Mouse (Mus musculus) left cerebral cortex, postnatal 4 days (tissue): ENCODE data around the gene Rpl7a. TPM values are rescaled to one million over a fixed set of nuclear protein-coding genes. Genes with fewer than 3 reads are reported as not detected.

Experiments
- DNase-seq: peaks from one replicate; pipeline ENCODE4 v3.0.0-alpha.2; 2022
- intact Hi-C: fragments of 180-260 bp; cut with DNase I; formaldehyde crosslinking; loops from one replicate; pipeline ENCODE4 v1.15.1; 2025
- total RNA-seq, 2 experiments: library from RNA; stranded (reverse); gene quantifications; 2 replicates each; pipeline ENCODE4 v1.2.3; 2021

Rpl7a gene
- total RNA-seq, 2 experiments from 2014 or later, result 422 to 425 TPM

GRCm38 (mm10) chr2:26952193-26952592 lies 41.6 kb downstream of the Rpl7a start:
- DNase-seq, result no peak
- intact Hi-C loops, result no loop called here

GRCm38 (mm10) chr2:26952866-26953265 lies 42.3 kb downstream of the Rpl7a start:
- intact Hi-C loops, result no loop called here
- DNase-seq, result no peak

- no peak for DNase-seq
- intact Hi-C loops, result no loop called here
These were observed 44.3 kb downstream of the Rpl7a start for GRCm38 (mm10) chr2:26954735-26955395.

- DNase-seq, result no peak
- intact Hi-C loops, result no loop called here
These were observed 46.4 kb downstream of the Rpl7a start for GRCm38 (mm10) chr2:26956811-26957487.

- intact Hi-C loops, result no loop called here
- no peak for DNase-seq
These were observed 46.9 kb downstream of the Rpl7a start for GRCm38 (mm10) chr2:26957488-26957859.

- DNase-seq, result no peak
These were observed 50.2 kb downstream of the Rpl7a start for GRCm38 (mm10) chr2:26960756-26961155.

More at GRCm38 (mm10) chr2:26960756-26961155, 50.2 kb downstream of the Rpl7a start:
- intact Hi-C loops, result no loop called here

Other genes with a start within 250 kb of the Rpl7a start
- gene Lcn4, start 239.5 kb upstream of the Rpl7a start, total RNA-seq, result not detected
- not detected for gene Abo, start 45.8 kb upstream of the Rpl7a start, total RNA-seq
- 10 to 100 TPM; 32.3 to 33.8 TPM for gene Surf6, start 7.9 kb upstream of the Rpl7a start, total RNA-seq
- 10 to 100 TPM; 52.3 to 56.2 TPM for gene Med22, start 87 bp upstream of the Rpl7a start, total RNA-seq
- gene Surf2, start 5.6 kb downstream of the Rpl7a start, total RNA-seq, result 10 to 100 TPM; 34.8 to 35.1 TPM
- gene Surf1, start 5.8 kb downstream of the Rpl7a start, total RNA-seq, result 10 to 100 TPM; 69.5 to 72.4 TPM
- gene Surf4, start 23.2 kb downstream of the Rpl7a start, total RNA-seq, result 10 to 100 TPM; 61.0 to 67.1 TPM
- gene Stkld1, start 23.3 kb downstream of the Rpl7a start, total RNA-seq, result under 1 TPM in 1 of 2 experiments, not detected in 1; 0.18 TPM
- 10 to 100 TPM; 50.9 to 61.6 TPM for gene Rexo4, start 53.6 kb downstream of the Rpl7a start, total RNA-seq
- not detected for gene Adamts13, start 62.7 kb downstream of the Rpl7a start, total RNA-seq
- 10 to 100 TPM; 73.1 to 80.5 TPM for gene Cacfd1, start 99.2 kb downstream of the Rpl7a start, total RNA-seq
- 10 to 100 TPM; 23.3 to 27.5 TPM for gene Slc2a6, start 117.2 kb downstream of the Rpl7a start, total RNA-seq
- gene Mymk, start 161.4 kb downstream of the Rpl7a start, total RNA-seq, result under 1 TPM in 1 of 2 experiments, not detected in 1; 0.42 TPM
- gene Adamtsl2, start 168.6 kb downstream of the Rpl7a start, total RNA-seq, result 10 to 100 TPM; 23.8 to 25.1 TPM
- gene Fam163b, start 231.7 kb downstream of the Rpl7a start, total RNA-seq, result 10 to 100 TPM; 55.8 to 61.9 TPM